Mouse (Mus musculus): ENCODE results near the gene Gm3417.
"Not testable (repeated sequence)": the region's sequence is repeated elsewhere in the genome, so short reads cannot be mapped to it uniquely, and the experiment has no call there.

The Gm3417 gene

DNA sequence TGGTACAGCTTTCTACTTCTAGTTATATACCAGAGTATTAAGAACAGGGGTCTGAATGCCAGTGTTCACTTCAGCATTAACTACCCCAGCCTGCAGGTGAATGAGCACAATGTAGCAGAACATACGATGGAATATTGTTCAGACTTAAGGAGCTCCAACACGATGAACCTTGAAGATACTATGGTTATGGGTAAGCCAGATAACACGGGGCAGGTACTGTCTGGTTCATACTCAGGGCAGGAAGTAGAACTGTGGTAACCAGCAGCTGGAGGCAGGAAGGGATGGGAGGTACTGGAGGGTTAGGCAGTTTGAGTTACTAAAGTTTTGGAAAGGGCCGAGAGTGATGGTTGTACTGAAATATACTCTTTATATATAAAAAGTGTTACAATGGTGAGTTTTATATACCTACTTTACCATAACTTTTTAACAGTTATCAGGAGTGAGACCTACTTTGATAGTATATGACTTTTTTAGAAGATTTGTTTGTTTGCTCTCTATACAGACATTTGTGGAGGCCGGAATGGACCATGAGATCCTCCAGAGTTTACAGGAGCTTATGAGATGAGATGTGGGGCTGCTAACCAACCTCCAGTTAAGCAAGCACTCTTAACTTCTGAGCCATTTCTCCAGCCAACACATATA, 19.8 kb downstream of the Gm3417 start:
- no peak for DNase-seq (ENCODE audit: low spot score)

DNA sequence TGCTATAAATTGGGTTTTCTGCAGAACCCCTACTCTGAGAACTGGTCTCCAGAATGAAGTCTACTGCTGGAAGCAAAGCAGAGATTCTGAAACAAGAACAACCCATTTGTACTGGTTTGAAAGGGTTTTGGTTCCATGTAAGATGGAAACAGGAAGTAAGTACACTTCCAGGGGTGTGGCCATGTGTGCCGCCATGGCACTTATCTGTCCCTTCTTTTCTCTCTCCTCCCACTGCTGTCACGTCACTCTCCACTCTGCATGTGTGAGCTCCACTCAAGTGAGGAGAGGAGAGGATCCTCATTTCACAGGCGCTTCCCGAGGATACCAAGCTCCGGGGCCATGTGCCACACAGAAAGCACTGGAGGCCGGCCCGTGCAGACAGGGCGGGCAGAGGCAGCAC, 25.1 kb downstream of the Gm3417 start:
- DNase-seq (ENCODE audit: low spot score), result no peak

DNA sequence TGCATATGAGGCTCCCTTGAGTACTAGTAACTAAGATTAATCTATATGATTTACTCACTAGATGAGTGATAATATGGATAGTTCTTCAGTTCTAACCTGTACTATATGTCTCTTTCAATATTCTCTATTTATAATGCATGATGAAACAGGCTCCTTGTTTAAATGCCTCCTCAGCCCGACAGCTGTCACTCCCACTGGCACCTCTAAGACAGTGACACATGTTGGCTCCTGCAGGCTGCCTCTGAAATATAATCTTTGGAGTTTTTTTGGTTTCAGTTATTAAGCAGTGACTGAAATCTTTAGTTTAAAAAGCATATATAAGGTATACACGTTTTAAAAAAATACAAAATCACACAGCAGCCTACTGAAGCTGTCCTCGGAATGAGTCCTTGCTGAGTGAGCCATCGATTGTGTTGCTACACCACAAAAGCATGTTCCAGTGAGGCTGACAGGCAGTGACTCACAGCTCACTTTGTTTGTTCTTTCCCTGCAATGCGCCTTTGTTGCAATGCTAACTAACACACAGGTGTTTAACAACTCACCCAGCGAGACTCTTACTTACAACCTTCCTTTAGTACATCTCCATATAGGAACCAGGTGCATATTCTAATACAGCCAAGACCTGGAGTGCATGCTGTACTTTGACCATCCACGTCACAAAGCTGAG, 29.3 kb downstream of the Gm3417 start:
- no peak for DNase-seq (ENCODE audit: low spot score)

GRCm38 (mm10) chr17:14944551-14944950, 34.0 kb downstream of the Gm3417 start:
- no peak for DNase-seq (ENCODE audit: low spot score)

- no peak for DNase-seq (ENCODE audit: low spot score)
These were observed 34.9 kb downstream of the Gm3417 start for GRCm38 (mm10) chr17:14943729-14944059.

GRCm38 (mm10) chr17:14943009-14943728, 35.4 kb downstream of the Gm3417 start, which contains the start of the genes Wdr27 and 1600012H06Rik:
Gene Wdr27, minus strand, starts transcription at chr17:14943158.
Gene 1600012H06Rik, plus strand, starts transcription at chr17:14943184.
- DNase-seq (ENCODE audit: low spot score), result peak; percentile 100

DNA sequence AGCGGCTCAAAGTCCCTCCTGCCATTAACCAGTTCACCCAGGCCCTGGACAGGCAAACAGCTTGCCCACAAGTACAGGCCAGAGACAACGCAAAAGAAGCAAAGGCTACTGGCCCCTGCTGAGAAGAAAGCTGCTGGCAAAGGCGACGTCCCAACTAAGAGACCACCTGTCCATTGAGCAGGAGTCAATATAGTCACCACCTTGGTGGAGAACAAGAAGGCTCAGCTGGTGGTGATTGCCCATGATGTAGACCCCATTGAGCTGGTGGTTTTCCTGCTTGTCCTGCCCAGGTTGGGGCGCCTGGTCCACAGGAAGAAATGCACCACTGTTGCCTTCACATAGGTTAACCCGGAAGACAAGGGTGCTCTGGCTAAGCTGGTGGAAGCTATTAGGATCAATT, 36.4 kb downstream of the Gm3417 start:
- DNase-seq (ENCODE audit: low spot score), result not testable (repeated sequence)

DNA sequence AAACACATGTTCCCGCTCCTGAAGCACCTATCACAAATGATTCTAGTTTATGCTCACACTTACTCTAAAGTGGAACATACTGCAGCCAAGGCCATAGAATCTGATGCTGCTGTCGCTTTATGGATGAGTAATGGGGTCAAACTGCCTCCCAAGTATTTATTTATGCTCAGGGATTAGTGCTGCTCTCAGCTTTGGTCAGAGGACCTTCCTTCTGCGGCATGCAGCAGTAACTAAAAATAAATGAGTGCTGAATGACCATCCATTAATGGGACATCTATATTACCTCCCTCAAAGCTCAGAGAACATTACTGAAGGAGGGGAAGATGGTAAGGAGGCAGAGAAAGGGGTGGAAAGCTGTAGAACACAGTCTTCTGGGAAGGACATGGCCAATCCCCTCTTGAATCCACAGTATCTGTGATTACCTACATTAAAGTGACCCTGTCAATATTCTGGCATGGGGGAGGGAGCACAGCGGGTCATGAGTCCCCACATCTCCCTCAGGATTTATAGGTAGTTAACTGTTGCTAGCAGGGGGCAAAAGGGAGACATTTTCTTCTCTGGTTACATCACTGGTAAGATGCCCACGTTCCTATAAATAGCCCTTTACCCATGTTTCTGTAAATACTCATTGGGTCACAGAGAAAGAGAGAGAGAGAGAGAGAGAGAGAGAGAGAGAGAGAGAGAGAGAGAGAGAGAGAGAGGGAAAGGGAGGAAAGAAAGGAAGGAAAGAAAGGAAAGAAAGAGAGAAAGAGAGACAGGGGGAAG, 42.6 kb downstream of the Gm3417 start:
- DNase-seq (ENCODE audit: low spot score), result no peak

DNA sequence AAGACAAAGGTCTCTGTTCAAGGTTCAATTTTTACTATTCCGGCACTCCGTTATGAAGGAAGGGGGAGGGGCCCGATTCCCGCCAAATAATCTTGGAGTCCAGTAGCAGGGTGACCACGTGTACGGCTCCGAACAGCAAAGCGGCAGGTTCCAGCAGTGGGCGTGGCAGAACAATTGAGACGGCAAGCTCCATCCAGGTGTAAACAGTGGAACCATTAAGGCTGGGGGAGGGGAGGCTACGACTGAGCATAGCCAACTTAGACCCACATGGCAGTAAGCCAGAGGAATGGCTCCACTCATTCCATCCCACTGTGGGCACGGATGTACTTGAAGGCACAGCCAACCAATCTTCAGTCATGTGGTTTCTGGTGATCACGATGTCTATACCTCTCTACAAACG, 43.3 kb downstream of the Gm3417 start:
- DNase-seq (ENCODE audit: low spot score), result not testable (repeated sequence)

DNA sequence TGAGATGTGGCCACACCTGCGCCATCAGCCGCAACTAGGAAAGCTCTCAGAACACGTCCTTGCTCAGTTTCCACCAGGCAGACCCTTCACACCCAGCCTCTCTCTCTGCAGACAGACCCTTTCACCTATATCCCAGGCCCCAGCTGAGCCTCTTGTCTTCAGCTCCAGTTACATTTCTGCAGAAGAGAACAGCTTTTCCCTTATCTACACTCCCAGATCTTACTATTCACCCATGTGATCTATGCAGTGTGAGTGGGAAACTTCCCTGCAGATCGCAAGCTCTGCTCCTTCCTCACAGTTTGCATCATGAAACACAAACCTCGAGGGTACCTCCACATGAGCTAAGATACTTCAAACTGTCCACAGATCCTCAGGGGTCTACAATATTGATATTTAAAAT, 47.1 kb downstream of the Gm3417 start:
- DNase-seq (ENCODE audit: low spot score), result no peak

DNA sequence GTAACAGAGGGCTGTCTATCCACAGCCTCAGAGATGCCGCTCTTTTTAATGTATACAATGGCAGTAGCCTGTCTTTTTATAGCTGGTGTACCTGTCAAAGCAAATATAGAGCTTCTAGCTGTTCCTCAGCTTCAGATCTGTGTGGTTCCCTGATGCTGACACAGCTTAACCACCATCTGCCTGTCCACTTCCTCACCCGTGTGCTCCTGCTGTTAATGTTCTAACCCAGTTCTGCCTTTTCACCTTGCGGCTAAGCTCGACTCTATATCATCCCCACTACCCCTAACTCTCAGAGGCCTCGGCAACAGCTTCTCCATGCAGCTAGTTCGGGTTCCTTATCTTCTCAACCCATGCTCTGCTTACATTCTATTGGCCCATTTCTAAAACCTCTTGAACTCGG, 47.9 kb downstream of the Gm3417 start:
- no peak for DNase-seq (ENCODE audit: low spot score)

DNA sequence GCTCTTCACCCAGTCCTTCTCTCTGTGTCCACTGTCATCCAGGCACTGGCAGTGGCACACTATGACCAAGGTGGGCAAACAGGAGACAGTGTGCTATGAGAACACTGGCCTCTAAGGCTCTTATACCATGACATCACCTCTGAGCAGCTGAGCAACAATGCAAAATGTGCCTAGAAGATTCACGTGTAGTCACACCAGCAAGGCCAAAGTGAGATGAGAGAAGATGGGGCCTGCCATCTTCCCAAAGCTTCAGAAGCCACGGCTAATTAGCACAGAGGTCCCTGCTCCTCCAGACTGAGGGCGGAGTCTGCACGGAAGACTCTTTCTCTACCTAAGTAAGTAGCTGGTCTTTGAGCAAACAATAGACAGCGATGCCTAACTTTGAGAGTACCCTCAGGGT, 50.0 kb downstream of the Gm3417 start:
- no peak for DNase-seq (ENCODE audit: low spot score)

DNA sequence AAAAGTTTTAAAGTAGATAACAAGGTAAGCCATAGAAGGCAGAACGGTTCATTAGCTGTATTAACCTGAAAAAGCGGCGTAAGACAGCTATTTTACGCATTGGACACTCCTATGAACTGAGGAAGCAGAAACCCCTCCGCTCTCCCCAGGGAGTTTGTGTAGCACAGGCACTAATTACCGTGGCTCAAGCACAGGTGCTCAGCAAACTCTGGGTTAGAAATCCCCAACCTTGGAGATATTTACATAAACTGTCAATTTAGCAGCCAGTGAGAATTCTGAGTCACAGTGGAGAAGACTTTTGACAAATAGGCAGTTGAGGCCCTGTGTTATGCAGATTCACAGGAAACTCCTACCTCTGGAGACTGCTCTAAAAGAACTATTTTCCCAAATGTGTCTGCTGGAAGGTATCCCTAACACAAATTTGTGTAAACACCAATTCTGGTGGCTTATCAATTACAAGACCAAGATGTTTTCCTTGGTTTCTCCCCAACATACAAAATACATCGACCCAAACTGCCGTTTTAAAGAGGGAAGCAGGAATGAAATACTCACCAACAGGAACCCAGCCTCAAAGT, 50.9 kb downstream of the Gm3417 start:
- DNase-seq (ENCODE audit: low spot score), result no peak

GRCm38 (mm10) chr17:14921582-14921981, 57.0 kb downstream of the Gm3417 start:
- DNase-seq (ENCODE audit: low spot score), result no peak

- no peak for DNase-seq (ENCODE audit: low spot score)
These were observed 60.7 kb downstream of the Gm3417 start for GRCm38 (mm10) chr17:14917866-14918265.

GRCm38 (mm10) chr17:14914401-14914800, 64.2 kb downstream of the Gm3417 start:
- DNase-seq (ENCODE audit: low spot score), result no peak
